Mouse (Mus musculus) C2C12 (cell line): ENCODE results near the gene Tuba1b.

ENCODE experiments used
- CEBPB ChIP-seq: IDR thresholded peaks from one replicate; pipeline ENCODE4 v1.6.1; 2011; ENCODE audit warnings: low read depth, mild to moderate bottlenecking, control low read depth, moderate library complexity
- CTCF ChIP-seq: IDR thresholded peaks from one replicate; pipeline ENCODE4 v1.5.1; 2011; ENCODE audit not compliant: control insufficient read depth, insufficient read depth, insufficient read length
- MAX ChIP-seq: IDR thresholded peaks from one replicate; pipeline ENCODE4 v1.6.1; 2011; ENCODE audit warnings: mild to moderate bottlenecking, control low read depth
- MYOD1 ChIP-seq: IDR thresholded peaks from one replicate; pipeline ENCODE4 v1.6.1; 2011; ENCODE audit warnings: low read depth; ENCODE audit not compliant: control insufficient read depth, insufficient read length
- MYOG ChIP-seq: IDR thresholded peaks from one replicate; pipeline ENCODE4 v1.6.1; 2011; ENCODE audit not compliant: control insufficient read depth, insufficient read length; ENCODE audit errors: extremely low read depth
- USF1 ChIP-seq: IDR thresholded peaks from one replicate; pipeline ENCODE4 v1.6.1; 2011; ENCODE audit warnings: low read depth, mild to moderate bottlenecking, control low read depth, moderate library complexity

GRCm38 (mm10) chr15:98901530-98901929 is 32.8 kb downstream of the Tuba1b start:
- TF ChIP-seq CEBPB = no peak
- no peak for TF ChIP-seq USF1
- TF ChIP-seq CTCF = no peak
- TF ChIP-seq MAX = no peak
- no peak for TF ChIP-seq MYOG
- TF ChIP-seq MYOD1 = no peak
